Mouse (Mus musculus) lung, adult 2 months (tissue): ENCODE data around the gene Maml2.

Experiments
- CTCF ChIP-seq: fragments of 200-500 bp; IDR thresholded peaks from 2 replicates; pipeline ENCODE4 v1.5.1; 2011; ENCODE audit warnings: mild to moderate bottlenecking, low read length, control low read depth; ENCODE audit not compliant: insufficient read depth
- POLR2A ChIP-seq: fragments of 200-500 bp; IDR thresholded peaks from 2 replicates; pipeline ENCODE4 v1.6.1; 2011; ENCODE audit warnings: low read depth, mild to moderate bottlenecking, control low read depth, low read length, borderline replicate concordance; ENCODE audit errors: extremely low read depth

GRCm38 (mm10) chr9:13681581-13682038, 383.9 kb downstream of the Maml2 start:
- TF ChIP-seq CTCF = no peak
- TF ChIP-seq POLR2A = no peak
